Mouse (Mus musculus) neutrophil, adult 5-6 weeks (primary cell): ENCODE results near the gene Tmem151b. TPM values are rescaled to one million over a fixed set of nuclear protein-coding genes. Genes with fewer than 3 reads are reported as not detected.
A peak's percentile ranks its signal among the peaks of the same experiment; 100 is the strongest.

Experiments
- ATAC-seq: fragments of 151-379, 151-347 bp; 2 replicates; pipeline ENCODE4 v1.8.0; 2017; ENCODE audit warnings: mild to moderate bottlenecking, moderate TSS enrichment; ENCODE audit not compliant: insufficient number of reproducible peaks, poor library complexity, low FRiP score, severe bottlenecking; ENCODE audit errors: extremely low read depth
- total RNA-seq: library from RNA; stranded (forward); fragments of 200-1000 nt; gene quantifications from 2 replicates; pipeline ENCODE4 v1.2.3, GENCODE M21; 2017

Gene Tmem151b
- total RNA-seq, 1 experiment from 2014 or later = 0.23 TPM

- ATAC-seq = no peak
Observed at GRCm38 (mm10) chr17:45518766-45519475, 30.6 kb downstream of the Tmem151b start.

- no peak for ATAC-seq
Observed at GRCm38 (mm10) chr17:45517549-45518215, 31.8 kb downstream of the Tmem151b start.

DNA sequence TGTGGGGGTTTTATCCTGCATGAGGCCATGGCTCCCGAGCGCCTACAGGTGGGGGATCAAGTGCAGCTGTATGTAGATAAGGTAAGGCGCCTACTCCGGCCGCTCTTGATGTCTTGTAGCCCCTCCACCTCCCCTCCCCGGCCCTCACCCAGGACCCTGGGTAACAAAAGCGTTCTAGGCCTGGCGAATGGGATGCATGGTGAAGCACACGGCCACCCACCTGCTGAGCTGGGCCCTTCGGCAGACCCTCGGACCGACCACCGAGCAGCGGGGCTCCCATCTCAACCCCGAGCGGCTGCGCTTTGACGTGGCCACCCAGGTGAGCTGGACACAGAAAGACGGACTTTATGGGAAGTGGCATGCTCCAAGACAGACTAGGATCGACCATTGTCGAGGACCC lies 32.3 kb downstream of the Tmem151b start:
- ATAC-seq = no peak

DNA sequence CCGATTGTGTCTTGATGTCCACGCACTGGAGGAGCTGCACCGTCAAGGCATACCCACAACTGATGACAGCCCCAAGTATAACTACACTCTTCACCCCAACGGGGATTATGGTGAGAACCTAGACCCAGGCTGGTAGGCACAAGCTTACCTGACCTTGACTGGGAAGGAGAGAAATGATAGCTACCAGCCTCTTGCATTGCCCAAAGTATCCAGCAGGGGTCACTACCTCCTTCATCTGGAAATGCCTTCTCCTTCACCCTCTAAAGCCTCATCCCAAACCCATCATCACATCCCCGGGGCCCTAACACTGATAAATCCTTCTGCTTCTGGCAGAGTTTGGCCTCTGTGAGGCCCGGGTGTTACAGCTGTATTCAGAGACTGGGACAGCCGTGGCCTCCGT lies 33.0 kb downstream of the Tmem151b start:
- ATAC-seq = peak; percentile 59

DNA sequence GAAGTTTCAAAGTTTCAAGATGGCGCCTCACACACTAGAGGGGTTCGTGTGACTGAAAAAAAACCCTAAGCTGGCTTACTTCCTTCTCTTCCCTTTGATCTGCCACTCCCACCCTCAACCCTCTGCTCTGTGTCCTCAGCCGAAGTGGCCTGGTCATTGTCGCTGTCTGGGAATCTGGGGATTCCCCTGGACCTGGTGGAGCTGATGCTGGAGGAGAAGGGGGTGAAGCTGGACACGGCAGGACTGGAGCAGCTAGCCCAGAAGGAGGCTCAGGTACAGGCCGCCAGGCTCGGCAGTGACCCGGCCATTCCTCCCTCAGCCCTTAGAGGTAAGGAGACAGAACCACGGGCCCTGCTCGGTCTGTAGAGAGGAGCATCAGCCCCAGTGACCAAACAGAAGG lies 33.7 kb downstream of the Tmem151b start:
- ATAC-seq = no peak

GRCm38 (mm10) chr17:45515204-45515726 lies 34.2 kb downstream of the Tmem151b start:
- ATAC-seq = no peak

- no peak for ATAC-seq
Observed at GRCm38 (mm10) chr17:45511757-45512156, 37.7 kb downstream of the Tmem151b start.

- ATAC-seq = no peak
Observed at GRCm38 (mm10) chr17:45510871-45511270, 38.6 kb downstream of the Tmem151b start.

DNA sequence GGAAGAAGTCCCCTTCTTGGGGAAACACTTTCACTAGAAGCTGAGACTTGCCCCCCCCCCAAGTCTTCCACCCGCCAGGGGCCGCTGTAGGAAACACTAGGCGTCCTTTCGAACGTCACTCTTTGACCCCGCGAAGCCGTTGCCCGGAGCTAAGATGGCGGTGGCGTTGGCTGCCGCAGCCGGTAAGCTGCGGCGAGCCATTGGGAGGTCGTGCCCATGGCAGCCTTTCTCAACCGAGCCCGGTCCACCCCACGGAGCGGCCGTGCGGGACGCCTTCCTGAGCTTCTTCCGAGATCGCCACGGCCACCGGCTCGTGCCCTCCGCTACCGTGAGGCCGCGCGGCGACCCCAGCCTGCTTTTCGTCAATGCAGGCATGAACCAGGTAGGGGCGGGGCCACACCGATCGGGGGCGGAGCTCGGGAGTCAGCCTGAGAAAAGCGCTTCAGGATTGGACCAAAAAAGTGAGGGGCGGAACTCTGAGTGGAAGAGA lies 42.7 kb downstream of the Tmem151b start, which contains the start of gene Aars2:
Gene Aars2 (plus strand): TSS at position 142 of the 490 bp plus-strand sequence.
- peak; percentile 94 for ATAC-seq

- no peak for ATAC-seq
Observed at GRCm38 (mm10) chr17:45505941-45506465, 43.5 kb downstream of the Tmem151b start.

DNA sequence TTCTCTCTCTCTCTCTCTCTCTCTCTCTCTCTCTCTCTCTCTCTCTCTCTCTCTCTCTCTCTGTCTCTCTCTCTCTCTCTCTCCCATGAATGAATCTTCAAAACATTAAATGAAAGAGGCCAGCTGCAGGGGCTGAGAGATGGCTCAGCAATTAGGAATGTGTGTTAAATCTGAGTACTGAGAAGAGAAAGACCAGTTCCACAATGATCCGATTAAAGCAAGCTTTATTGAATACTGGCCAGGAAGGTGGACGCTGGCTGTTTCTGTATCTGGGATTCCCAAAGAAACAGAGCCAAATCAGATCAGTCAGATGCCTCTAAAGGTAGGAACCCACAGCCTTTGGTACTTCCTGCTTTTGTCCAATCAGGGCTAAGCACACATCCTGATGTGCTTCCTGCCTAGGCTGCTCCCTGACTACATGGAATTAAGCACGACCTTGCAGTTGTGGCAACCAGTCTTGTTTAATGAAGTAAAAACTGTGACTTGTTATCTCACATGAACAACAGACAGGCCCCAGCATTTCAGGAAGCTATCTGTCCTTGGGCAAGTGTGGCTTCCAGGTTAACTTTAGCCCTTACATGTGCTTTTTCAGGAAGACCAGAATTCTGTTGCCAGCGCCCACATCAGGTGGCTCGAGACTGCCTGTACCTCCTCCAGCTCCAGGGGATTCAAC lies 46.0 kb downstream of the Tmem151b start:
- ATAC-seq = no peak

DNA sequence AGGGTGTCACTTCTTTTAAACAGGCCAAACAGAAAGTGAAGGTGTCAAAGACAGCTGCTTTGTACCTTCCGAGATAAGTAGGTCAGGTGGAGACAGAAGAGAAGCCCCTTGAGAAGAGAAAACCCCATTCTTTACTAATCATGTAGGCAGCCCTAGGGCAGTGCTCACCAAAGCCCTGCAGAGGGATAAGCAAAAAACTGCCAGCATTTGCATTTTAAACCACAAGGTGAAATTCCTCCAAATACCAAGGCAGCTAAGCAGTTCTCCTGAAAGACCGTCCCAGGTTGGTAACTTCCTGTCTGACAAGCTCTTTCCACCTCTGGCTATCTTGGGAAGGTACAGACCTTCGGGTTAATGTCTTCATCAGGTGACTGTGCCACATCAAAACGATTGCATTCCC lies 47.2 kb downstream of the Tmem151b start:
- no peak for ATAC-seq

DNA sequence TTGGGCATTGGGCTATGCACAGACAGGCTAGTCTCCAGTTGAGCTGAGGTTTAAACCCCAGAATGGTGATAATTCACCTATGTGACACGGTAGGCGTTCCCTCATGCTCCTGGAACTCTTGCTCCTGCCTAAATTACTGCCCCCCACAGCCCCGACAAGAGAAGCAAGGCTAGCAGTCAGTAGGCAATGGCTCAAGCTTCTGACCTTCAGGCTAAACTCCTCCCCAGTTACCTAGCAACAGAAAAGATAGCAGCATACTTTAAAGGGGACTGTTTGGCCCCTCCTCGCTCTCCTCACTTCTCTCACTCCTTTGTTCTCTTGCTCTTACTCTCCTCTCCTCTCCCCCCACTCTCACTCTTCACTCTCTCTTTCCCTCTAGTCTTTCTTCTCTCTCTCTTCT lies 48.5 kb downstream of the Tmem151b start:
- no peak for ATAC-seq

- ATAC-seq = no peak
Observed at GRCm38 (mm10) chr17:45499516-45499915, 50.0 kb downstream of the Tmem151b start.

DNA sequence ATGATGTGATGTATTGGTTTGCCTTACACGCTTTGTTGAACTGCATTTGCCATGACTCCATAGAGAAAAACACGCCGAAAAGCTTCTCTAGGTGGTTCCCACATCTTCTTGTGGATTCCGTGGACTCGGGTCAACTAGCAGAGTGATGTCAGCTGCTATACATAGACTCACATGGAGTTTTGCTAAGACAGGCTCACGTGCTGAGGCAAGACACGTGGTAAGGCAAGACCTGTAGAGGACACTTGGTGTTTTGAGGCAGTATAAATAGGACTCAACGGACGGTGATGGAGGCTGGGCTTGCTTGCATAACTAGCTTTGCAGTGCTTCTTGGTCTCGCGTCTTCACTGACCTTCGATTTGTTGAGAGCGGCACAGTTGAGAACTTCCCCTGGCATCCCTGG lies 51.1 kb downstream of the Tmem151b start:
- ATAC-seq = no peak

DNA sequence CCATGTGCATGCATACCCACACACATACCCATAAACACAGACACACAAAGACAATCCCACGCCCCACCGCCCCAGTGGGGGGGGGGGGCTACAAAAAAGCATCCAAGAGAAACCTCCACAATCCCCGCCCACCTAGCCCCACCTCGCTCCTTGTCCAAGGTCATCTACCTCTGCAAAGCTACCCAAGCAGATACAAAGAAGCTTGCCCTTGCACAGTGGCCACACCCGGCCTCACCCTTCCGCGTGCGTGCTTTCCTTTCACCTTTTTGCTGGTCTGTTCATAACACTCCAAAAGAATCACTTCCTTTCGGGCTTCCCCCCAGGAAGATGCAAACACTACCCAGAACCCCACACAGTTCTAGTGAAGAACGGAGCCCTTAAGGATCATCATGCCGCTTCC lies 54.1 kb downstream of the Tmem151b start:
- ATAC-seq = no peak
